Mouse (Mus musculus) adrenal gland, postnatal 25 days (tissue): ENCODE results near the gene Arhgap24. TPM values are rescaled to one million over a fixed set of nuclear protein-coding genes. Genes with fewer than 3 reads are reported as not detected.

Experiments used
- DNase-seq: peaks from one replicate; pipeline ENCODE4 v3.0.0; 2021; ENCODE audit warnings: mixed read lengths
- total RNA-seq: library from RNA; stranded (reverse); gene quantifications from 2 replicates; pipeline ENCODE4 v1.2.3, GENCODE M21; 2021

The Arhgap24 gene
- total RNA-seq, 1 experiment from 2014 or later: 10.6 TPM

GRCm38 (mm10) chr5:102502333-102502732 is 21.1 kb downstream of the Arhgap24 start:
- no peak for DNase-seq

DNA sequence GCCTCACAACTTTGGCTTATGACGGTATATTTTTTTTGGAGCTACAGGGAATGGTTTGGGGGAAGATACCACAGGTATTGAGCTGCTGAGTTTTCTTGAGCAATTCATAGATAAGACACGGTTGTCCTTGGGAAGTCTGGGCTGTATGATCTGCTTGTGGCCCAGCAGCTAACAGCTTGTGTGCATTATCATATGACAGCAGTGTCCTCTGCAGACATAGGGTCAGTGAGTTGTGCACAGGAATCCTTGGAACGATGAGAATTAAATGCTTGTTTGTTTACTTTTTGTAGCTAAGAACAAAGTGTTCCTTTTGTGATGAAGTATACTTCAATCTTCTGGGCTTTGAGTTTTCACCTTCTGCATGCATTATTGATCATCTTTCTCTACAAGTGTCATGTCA is 21.9 kb downstream of the Arhgap24 start:
- DNase-seq: no peak

DNA sequence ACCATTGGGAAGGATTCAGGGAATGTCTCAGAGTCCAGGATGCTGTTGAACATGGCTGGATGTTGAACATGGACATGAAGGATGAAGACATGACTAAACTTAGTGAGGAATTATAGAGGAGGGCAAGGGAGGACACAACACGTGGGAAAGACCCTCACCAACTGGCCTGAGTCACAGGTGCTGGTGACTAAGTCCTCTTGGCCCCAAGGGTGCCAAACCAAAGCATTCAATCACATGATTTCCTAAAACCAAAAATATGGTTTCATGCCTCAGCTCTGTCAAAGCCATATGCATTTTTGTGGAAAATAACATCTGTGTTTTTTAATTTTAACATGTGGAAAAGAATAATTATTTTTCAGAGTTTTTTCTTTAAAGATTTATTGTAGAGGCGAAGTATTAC is 22.7 kb downstream of the Arhgap24 start:
- no peak for DNase-seq

DNA sequence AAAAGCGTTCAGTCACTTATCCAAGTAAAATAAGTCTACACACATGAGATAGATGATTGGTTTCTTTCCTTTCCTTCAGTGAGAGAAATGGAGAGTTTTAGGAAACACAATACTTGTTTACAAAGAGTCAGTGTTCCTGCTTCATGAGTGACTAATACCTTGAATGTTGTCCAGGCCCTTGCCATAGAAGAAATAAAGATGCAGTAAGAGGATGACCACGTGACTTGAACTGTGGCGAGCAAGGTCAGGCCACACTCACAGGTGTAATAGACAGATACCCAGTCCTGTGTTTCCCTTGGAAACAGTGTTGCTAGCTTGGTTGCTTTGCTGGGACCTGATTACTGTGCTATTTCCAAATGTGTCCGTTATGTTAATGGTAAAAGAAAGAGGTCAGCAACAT is 23.4 kb downstream of the Arhgap24 start:
- DNase-seq: no peak

GRCm38 (mm10) chr5:102508162-102508561 is 27.0 kb downstream of the Arhgap24 start:
- no peak for DNase-seq

- DNase-seq: peak; percentile 29
Observed at GRCm38 (mm10) chr5:102509381-102509780, 28.2 kb downstream of the Arhgap24 start.

DNA sequence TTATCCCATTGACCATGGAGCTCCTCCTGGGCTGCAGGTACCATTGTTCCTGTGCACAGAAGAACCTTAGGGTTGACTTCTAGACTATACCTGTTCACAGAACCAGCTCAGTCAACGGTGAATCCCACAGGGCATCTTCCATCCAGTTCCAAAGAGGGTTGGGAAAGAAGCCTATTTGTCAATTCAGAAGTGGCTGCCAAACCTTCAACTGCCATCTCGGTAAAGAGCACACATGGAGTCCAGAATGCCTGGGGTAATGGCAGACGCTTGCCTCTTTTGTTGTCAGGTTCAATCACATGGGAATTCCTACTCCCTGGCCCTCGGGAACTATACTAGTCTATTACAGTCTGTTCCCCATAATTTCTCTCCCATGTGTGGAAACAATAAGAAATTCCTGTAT is 30.5 kb downstream of the Arhgap24 start:
- no peak for DNase-seq

DNA sequence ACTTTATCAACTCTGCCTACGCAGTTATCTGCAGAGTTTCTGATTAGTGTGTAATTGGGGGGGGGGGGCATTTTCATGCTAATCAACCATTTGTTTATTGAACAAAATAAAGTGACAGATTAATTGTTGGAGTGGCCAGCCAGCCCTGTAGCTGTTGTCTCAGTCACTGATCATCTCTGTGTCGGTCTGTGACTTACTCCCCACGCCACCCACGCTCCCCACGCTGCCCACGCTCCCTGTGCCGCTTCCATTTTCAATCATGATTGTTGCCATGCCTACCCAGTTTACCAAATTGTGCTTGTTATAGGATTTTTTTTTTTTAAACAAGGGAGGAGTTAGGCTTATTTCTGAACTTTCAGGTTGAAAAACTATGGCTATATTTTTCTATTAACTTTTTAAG is 34.3 kb downstream of the Arhgap24 start:
- DNase-seq: no peak

DNA sequence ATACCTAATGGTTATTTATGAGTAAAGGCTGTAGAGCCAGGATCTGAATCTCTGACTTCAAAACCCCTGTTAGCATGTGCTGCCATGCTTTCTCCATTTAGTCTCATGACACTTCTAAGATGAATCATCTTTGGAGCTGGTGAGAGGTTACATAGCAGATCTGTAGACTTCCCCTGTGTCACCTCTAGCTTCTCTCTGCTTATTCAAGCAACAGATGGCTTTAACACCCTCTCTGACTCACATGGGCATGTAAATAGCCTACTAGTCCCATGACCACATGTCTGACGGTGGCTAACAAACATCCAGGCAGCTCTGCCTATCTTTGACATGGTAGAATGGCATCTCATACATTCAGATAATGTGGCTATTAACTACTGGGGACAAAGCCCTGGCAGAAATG is 39.3 kb downstream of the Arhgap24 start:
- DNase-seq: no peak

GRCm38 (mm10) chr5:102535311-102535710 is 54.1 kb downstream of the Arhgap24 start:
- DNase-seq: no peak

DNA sequence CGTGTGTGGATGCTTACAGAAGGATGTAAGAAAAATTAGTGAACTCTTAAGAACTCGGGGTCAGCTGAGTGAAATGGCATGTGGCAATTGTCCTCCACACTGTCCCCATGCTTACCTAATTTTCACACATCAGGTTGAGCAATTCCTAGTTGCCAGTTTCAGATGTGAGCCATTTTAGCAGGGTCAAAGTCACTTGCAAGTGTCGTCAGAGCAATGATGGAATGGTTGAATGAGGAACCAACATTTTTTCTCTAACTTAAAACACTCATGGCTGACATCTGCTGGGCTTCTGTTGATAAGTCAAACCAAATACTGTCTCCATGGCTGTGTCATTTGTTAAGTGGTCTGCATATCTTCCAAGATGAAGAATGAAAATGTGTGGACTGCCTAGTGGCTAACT is 56.6 kb downstream of the Arhgap24 start:
- DNase-seq: no peak

- no peak for DNase-seq
Observed at GRCm38 (mm10) chr5:102546296-102546695, 65.1 kb downstream of the Arhgap24 start.

DNA sequence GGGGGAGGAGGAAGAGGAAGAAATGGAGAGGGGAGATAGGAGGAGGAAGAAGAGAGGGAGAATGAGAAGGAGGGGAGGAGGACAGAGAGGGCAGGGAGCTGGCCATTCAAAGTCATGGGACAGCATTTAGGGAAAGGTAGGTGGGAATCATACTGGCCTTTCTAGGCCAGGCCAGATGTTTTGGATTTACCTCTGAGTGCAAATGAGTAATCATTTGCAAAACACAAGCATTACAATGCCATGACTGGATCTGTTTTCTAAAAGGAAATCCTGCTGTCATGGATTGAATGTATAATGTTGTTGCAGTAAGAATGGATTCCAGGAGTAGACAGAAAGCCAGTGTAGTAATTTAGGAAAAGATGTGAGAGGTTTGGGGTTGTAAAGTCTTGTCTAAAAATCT is 66.6 kb downstream of the Arhgap24 start:
- DNase-seq: no peak

GRCm38 (mm10) chr5:102548382-102548781 is 67.2 kb downstream of the Arhgap24 start:
- DNase-seq: no peak

DNA sequence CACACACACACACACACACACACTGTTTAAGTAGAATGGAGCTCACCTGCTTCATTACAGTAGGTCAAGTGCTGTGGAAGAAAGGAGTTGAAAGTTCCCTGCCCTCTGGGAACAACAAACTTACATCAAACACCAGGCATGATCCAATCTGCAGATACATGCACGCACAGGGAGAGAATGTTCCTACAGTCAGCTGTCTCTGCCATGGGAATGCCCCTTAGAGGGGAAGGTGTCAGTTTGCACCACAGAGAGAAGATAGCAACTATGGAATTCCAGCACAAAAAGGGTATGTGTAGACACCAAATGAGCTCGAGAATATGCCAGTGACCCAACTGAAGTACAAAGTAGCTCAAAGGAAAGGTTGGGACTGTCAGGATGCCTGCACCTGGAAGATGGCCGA is 69.0 kb downstream of the Arhgap24 start:
- DNase-seq: no peak

DNA sequence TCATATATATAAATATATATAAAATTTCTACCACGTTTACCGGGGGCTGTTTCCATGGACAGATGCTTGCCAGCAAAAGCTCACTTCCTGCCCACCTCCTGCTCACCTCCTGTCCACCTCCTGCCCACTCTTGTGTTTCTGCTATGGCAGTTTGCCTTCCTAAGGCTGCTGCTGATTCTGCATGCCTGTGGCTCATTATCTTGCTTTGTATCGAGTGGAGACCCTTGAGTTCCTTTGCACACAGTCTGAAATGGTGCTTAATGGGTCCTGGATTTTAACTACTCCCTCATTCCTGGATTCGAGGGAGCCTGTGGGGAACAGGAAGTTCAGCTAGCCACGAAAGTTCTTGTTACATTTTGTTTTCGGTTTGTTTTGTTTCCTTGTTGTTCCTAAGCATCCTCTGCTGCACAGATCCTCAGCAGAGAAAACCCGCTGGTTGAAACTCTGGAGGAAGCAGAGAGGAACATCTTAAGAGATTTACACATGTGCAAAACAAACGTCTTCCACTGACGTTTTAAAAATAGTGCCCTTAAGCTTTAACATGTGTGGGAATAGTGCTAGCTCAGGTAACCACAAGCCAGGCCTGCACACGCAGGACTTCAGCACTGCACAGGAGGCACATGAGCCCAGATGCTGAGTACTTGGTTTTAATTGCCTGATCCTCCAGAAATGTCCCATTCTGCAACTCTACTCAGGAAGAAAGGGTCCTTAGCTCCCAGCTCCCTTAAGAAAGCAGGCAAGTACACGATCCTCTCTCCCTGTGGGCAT is 69.9 kb downstream of the Arhgap24 start:
- DNase-seq: no peak

DNA sequence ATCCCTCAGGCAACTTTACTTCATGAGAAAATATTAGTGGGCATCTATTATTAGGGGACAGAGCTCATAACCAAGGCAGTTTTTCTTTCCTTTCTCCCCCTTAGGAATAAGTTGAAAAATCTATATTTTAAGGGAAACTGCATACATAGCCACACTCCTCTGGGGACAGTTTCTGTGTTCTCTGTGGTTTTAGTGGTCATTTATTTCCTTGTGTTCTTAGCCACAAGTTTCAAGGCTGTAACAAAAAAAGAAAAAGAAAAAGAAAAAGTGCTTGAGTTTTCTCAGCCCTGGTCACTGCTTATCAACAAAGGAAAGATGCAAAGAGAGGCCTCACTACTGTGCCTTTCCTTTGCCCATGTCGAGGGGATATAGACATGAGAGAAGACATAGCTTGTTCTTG is 71.3 kb downstream of the Arhgap24 start:
- DNase-seq: no peak

GRCm38 (mm10) chr5:102555958-102556357 is 74.8 kb downstream of the Arhgap24 start:
- DNase-seq: no peak

- DNase-seq: no peak
Observed at GRCm38 (mm10) chr5:102560270-102560669, 79.1 kb downstream of the Arhgap24 start.

- DNase-seq: no peak
Observed at GRCm38 (mm10) chr5:102563971-102564370, 82.8 kb downstream of the Arhgap24 start.

GRCm38 (mm10) chr5:102568764-102569163 is 87.6 kb downstream of the Arhgap24 start:
- no peak for DNase-seq

DNA sequence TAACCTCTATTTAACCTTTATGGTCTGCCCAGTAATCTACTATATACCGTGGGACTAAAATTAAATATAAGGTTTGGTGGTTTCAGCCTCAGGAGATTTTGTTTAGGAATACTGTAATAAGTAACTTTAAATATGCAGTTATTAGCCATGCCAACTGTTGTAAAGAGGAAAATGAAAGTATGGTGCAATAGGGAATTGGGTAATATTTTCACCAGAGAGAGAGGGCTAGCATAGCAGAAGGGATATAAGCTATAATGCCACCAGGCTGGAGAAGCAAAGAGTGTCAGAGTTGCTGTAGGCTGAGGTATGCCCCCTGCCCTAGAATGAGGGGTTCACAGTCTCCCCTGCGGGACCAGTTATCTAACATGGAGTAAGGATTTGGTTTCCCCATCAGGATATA is 90.3 kb downstream of the Arhgap24 start:
- no peak for DNase-seq

- DNase-seq: no peak
Observed at GRCm38 (mm10) chr5:102576750-102577149, 95.6 kb downstream of the Arhgap24 start.

- DNase-seq: no peak
Observed at GRCm38 (mm10) chr5:102577729-102578128, 96.5 kb downstream of the Arhgap24 start.

GRCm38 (mm10) chr5:102578431-102578830 is 97.2 kb downstream of the Arhgap24 start:
- DNase-seq: no peak
